Mouse (Mus musculus) C2C12 (cell line): ENCODE measurements around the gene Frmpd3. TPM values are rescaled to one million over a fixed set of nuclear protein-coding genes. Genes with fewer than 3 reads are reported as not detected.

Experiments
- H3K27me3 ChIP-seq: one replicate; pipeline ENCODE4 v1.6.1; 2011; ENCODE audit not compliant: control insufficient read depth, insufficient read depth, insufficient read length
- H3K36me3 ChIP-seq: one replicate; pipeline ENCODE4 v1.6.1; 2011; ENCODE audit not compliant: control insufficient read depth, insufficient read depth
- H3K4me3 ChIP-seq: one replicate; pipeline ENCODE4 v1.5.1; 2011; ENCODE audit warnings: mild to moderate bottlenecking, control low read depth; ENCODE audit not compliant: poor library complexity, insufficient read depth, severe bottlenecking
- H3K79me2 ChIP-seq: one replicate; pipeline ENCODE4 v1.6.1; 2011; ENCODE audit not compliant: control insufficient read depth, insufficient read depth
- H3K79me3 ChIP-seq: one replicate; pipeline ENCODE4 v1.6.1; 2011; ENCODE audit warnings: low read depth, control low read depth
- H3ac ChIP-seq: one replicate; pipeline ENCODE3; 2011; ENCODE audit warnings: low read depth; ENCODE audit not compliant: control insufficient read depth, insufficient read length
- CEBPB ChIP-seq: IDR thresholded peaks from one replicate; pipeline ENCODE4 v1.6.1; 2011; ENCODE audit warnings: low read depth, mild to moderate bottlenecking, control low read depth, moderate library complexity
- CTCF ChIP-seq: IDR thresholded peaks from one replicate; pipeline ENCODE4 v1.5.1; 2011; ENCODE audit not compliant: control insufficient read depth, insufficient read depth, insufficient read length
- FOSL1 ChIP-seq: IDR thresholded peaks from one replicate; pipeline ENCODE4 v1.8.0; 2011; ENCODE audit warnings: mild to moderate bottlenecking, low read length; ENCODE audit not compliant: poor library complexity, insufficient read depth, severe bottlenecking
- MAX ChIP-seq: IDR thresholded peaks from one replicate; pipeline ENCODE4 v1.6.1; 2011; ENCODE audit warnings: mild to moderate bottlenecking, control low read depth
- MYOD1 ChIP-seq: IDR thresholded peaks from one replicate; pipeline ENCODE4 v1.6.1; 2011; ENCODE audit warnings: low read depth; ENCODE audit not compliant: control insufficient read depth, insufficient read length
- MYOG ChIP-seq: IDR thresholded peaks from one replicate; pipeline ENCODE4 v1.6.1; 2011; ENCODE audit not compliant: control insufficient read depth, insufficient read length; ENCODE audit errors: extremely low read depth
- USF1 ChIP-seq: IDR thresholded peaks from one replicate; pipeline ENCODE4 v1.6.1; 2011; ENCODE audit warnings: low read depth, mild to moderate bottlenecking, control low read depth, moderate library complexity
- polyA plus RNA-seq: library from polyadenylated mRNA; unstranded; fragments of >200 nt; fragmentation: generic; extraction: Trizol; gene quantifications from one replicate; pipeline ENCODE4 v1.2.1, GENCODE M21; 2012; ENCODE audit warnings: missing spikeins

The Frmpd3 gene
- polyA plus RNA-seq, 1 experiment, result not detected

GRCm38 (mm10) chrX:140342393-140343163 is 515 bp downstream of the Frmpd3 start:
- H3K36me3 ChIP-seq, result no peaks in the 10 kb centered on the region
- H3K79me2 ChIP-seq, result no peaks in the 10 kb centered on the region
- no peak for TF ChIP-seq MAX
- TF ChIP-seq USF1, result no peak
- TF ChIP-seq FOSL1, result no peak
- no peak for TF ChIP-seq MYOD1
- TF ChIP-seq MYOG, result no peak
- TF ChIP-seq CEBPB, result no peak
- TF ChIP-seq CTCF, result no peak
- H3K79me3 ChIP-seq, result no peaks in the 10 kb centered on the region
- H3K27me3 ChIP-seq, result peaks cover 23% of the 10 kb centered on the region
- H3ac ChIP-seq, result no peak overlapping the region
- H3K4me3 ChIP-seq, result no peak overlapping the region

- H3K27me3 ChIP-seq, result no peaks in the 10 kb centered on the region
- H3K4me3 ChIP-seq, result no peak overlapping the region
- H3K36me3 ChIP-seq, result no peaks in the 10 kb centered on the region
- H3K79me2 ChIP-seq, result no peaks in the 10 kb centered on the region
- no peak overlapping the region for H3ac ChIP-seq
- H3K79me3 ChIP-seq, result no peaks in the 10 kb centered on the region
- TF ChIP-seq MYOD1 (no peak), CEBPB (no peak), CTCF (no peak), FOSL1 (no peak), MAX (no peak), USF1 (no peak)
Observed at GRCm38 (mm10) chrX:140375628-140376027, 33.6 kb downstream of the Frmpd3 start.

DNA sequence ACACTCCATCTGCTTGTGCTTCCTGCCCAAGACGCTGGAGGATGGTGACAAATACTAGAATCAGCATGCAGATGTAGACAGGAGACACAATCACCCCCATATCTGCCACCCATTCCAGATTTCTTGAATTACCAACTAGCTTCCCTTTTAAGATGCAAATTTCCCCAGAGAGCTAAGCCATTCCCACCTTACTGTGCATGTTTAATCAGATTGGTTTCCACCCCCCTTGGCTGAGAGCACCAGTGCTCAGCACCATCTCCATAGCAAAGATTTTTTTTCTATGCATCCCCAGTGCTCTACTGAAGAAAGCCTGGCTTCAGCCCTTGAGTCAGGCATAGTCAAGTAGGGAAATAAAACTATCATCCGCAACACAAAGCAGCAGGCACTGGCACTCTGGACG is 57.9 kb downstream of the Frmpd3 start:
- Histone ChIP-seq H3K27me3 (no peaks in the 10 kb centered on the region), H3K4me3 (no peak overlapping the region), H3ac (no peak overlapping the region)

GRCm38 (mm10) chrX:140402904-140403303 is 60.8 kb downstream of the Frmpd3 start:
- TF ChIP-seq CEBPB (no peak), MYOD1 (no peak), CTCF (no peak), MYOG (no peak), FOSL1 (no peak), USF1 (no peak), MAX (no peak)
- H3K4me3 ChIP-seq, result no peak overlapping the region
- no peaks in the 10 kb centered on the region for H3K79me2 ChIP-seq
- H3K27me3 ChIP-seq, result no peaks in the 10 kb centered on the region
- H3K36me3 ChIP-seq, result no peaks in the 10 kb centered on the region
- H3K79me3 ChIP-seq, result no peaks in the 10 kb centered on the region
- no peak overlapping the region for H3ac ChIP-seq

More for the DNA sequence above, 57.9 kb downstream of the Frmpd3 start:
- Histone ChIP-seq H3K79me2 (no peaks in the 10 kb centered on the region), H3K79me3 (no peaks in the 10 kb centered on the region), H3K36me3 (no peaks in the 10 kb centered on the region)
- TF ChIP-seq USF1 (no peak), FOSL1 (no peak), CEBPB (no peak), MYOD1 (no peak), MYOG (no peak), CTCF (no peak), MAX (no peak)

DNA sequence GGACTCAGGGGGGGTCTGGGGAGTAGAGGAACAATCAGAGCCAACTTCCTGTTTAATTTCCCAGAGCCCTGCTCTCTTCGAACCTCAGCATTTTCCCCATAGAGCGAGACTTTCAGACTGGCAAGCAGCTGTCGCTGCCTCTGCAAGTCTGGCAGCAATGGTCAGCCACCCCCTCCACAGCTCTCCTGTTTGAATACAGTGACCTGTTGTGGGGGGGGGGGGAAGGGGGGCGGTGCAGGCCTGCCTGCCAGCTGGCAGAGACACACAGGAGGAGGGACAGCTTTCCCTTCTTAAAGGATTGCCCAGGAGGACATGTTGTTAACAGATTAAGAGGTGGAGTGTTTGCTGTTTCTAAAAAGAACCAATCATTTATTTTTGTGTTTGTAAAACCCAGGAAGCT is 64.0 kb downstream of the Frmpd3 start:
- no peaks in the 10 kb centered on the region for H3K27me3 ChIP-seq

GRCm38 (mm10) chrX:140406501-140406900 is 64.4 kb downstream of the Frmpd3 start:
- no peak for TF ChIP-seq MYOD1
- TF ChIP-seq CEBPB, result no peak
- H3K79me3 ChIP-seq, result no peaks in the 10 kb centered on the region
- no peaks in the 10 kb centered on the region for H3K36me3 ChIP-seq
- no peak overlapping the region for H3ac ChIP-seq
- H3K79me2 ChIP-seq, result no peaks in the 10 kb centered on the region
- no peaks in the 10 kb centered on the region for H3K27me3 ChIP-seq
- H3K4me3 ChIP-seq, result no peak overlapping the region

More for the DNA sequence above, 64.0 kb downstream of the Frmpd3 start:
- no peaks in the 10 kb centered on the region for H3K79me3 ChIP-seq
- TF ChIP-seq FOSL1 (no peak), CEBPB (no peak), MAX (no peak), CTCF (no peak), MYOG (no peak), MYOD1 (no peak), USF1 (no peak)
- no peak overlapping the region for H3K4me3 ChIP-seq
- no peak overlapping the region for H3ac ChIP-seq
- no peaks in the 10 kb centered on the region for H3K36me3 ChIP-seq
- H3K79me2 ChIP-seq, result no peaks in the 10 kb centered on the region
